8 mouse cellular contexts compared by ENCODE assay signal in the genomic region with DNA sequence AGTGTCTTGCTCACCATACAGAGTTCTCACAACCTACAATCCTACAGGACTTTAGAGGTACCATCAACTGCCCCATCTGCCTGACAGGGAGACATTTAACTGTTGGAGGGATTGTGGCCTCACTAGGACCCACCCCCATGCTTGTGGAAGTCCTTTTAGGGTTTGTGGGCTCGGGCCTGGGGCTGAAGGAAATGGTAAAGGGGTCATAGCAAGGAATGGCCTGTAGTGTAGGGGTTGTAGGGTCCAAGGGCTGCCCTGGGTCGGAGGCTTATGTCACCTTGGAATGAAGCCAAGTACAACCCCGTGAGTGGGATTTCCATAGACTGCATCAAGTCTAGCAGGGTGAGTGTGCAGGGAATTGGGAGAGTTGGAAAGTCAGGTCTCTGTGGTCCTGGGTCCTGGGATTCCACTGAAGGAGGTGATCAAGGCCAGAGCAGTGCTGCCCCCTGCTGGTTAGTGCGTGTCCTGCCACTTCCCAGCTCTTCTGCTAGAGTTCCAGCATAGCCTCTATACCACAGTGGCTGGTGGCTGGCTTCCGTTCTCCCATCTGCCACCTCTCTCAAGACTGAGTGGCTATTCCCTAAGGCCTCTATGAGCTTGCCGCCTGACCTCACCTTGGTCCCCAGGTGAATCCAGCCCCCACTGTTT. TPM values are rescaled to one million over a fixed set of nuclear protein-coding genes. Genes with fewer than 3 reads are reported as not detected.
DNase-seq lines count a peak whose midpoint lies in the region; ATAC-seq and TF ChIP-seq lines count a peak whose summit lies in the region.

No protein-coding gene starts in this region.

- ATAC-seq in midbrain, embryonic 11.5 days (ENCODE audit: low FRiP score) = peak; percentile 41; the same call in 1 of the 2 replicates
- no peak for ATAC-seq in midbrain, embryonic 15.5 days (replicated peaks)
- 0 out of 2 replicates have a peak, but pooled peaks have one; percentile 9 for ATAC-seq in intestine, embryonic 16.5 days
- no peak for ATAC-seq in liver, embryonic 13.5 days (ENCODE audit: low read depth)
- no peak for ATAC-seq in activated CD4-positive, CD25-positive, alpha-beta regulatory T cell, adult 4 months

- H3K4me1 ChIP-seq in midbrain, embryonic 11.5 days (ENCODE audit: control insufficient read depth, insufficient read depth, low read length) = no peaks in the 10 kb centered on the region
- H3K4me1 ChIP-seq in midbrain, embryonic 15.5 days = no peaks in the 10 kb centered on the region; the same call in 1 of the 2 replicates
- peaks cover 18% of the 10 kb centered on the region; the same call in 1 of the 2 replicates for H3K4me1 ChIP-seq in intestine, embryonic 16.5 days (ENCODE audit: control insufficient read depth, insufficient read depth, low read length)
- no peaks in the 10 kb centered on the region for H3K4me1 ChIP-seq in liver, embryonic 13.5 days (replicated peaks)
- peaks cover 5% of the 10 kb centered on the region; the same call in 1 of the 2 replicates for H3K4me1 ChIP-seq in small intestine, adult 2 months (ENCODE audit: control insufficient read depth, insufficient read depth, insufficient read length, low read length)

- no peaks in the 10 kb centered on the region for H3K27me3 ChIP-seq in midbrain, embryonic 11.5 days (ENCODE audit: control insufficient read depth, insufficient read depth, low read length)
- no peaks in the 10 kb centered on the region for H3K27me3 ChIP-seq in midbrain, embryonic 15.5 days (replicated peaks)
- H3K27me3 ChIP-seq in intestine, embryonic 16.5 days (replicated peaks; ENCODE audit: control insufficient read depth, insufficient read depth, low read length) = no peaks in the 10 kb centered on the region
- no peaks in the 10 kb centered on the region for H3K27me3 ChIP-seq in liver, embryonic 13.5 days
- H3K27me3 ChIP-seq in small intestine, adult 2 months (ENCODE audit: control insufficient read depth, insufficient read depth, low read length) = no peaks in the 10 kb centered on the region

- peak; percentile 93 for TF ChIP-seq CTCF in small intestine, adult 2 months (IDR thresholded peaks at IDR 0.05; ENCODE audit: extremely low read depth, insufficient read length, insufficient replicate concordance, low read depth, low read length)

- peak; percentile 95 for DNase-seq in midbrain, embryonic 11.5 days (ENCODE audit: low spot score, missing footprints)
- peak; percentile 81 for DNase-seq in adipocyte (ENCODE audit: low spot score)
- DNase-seq in embryo, embryonic 10 days (ENCODE audit: low spot score) = peak; percentile 91
- peak; percentile 31 for DNase-seq in liver, embryonic 13.5 days

- no peak overlapping the region for H3K27ac ChIP-seq in midbrain, embryonic 11.5 days (ENCODE audit: low read depth, low read length)
- no peak overlapping the region for H3K27ac ChIP-seq in midbrain, embryonic 15.5 days
- H3K27ac ChIP-seq in intestine, embryonic 16.5 days (ENCODE audit: low read length) = no peak overlapping the region
- H3K27ac ChIP-seq in liver, embryonic 13.5 days = no peak overlapping the region
- no peak overlapping the region for H3K27ac ChIP-seq in small intestine, adult 2 months (ENCODE audit: insufficient read depth, low read depth, low read length)

- H3K4me2 ChIP-seq in midbrain, embryonic 11.5 days = no peak overlapping the region
- H3K4me2 ChIP-seq in midbrain, embryonic 15.5 days = no peak overlapping the region
- no peak overlapping the region for H3K4me2 ChIP-seq in intestine, embryonic 16.5 days (ENCODE audit: low read depth, low read length)
- no peak overlapping the region for H3K4me2 ChIP-seq in liver, embryonic 13.5 days

- TF ChIP-seq POLR2A in small intestine, adult 2 months (IDR thresholded peaks at IDR 0.05; ENCODE audit: low read depth, low read length) = no peak

- H3K9ac ChIP-seq in midbrain, embryonic 11.5 days (ENCODE audit: low read length) = no peak overlapping the region
- H3K9ac ChIP-seq in midbrain, embryonic 15.5 days = no peak overlapping the region
- H3K9ac ChIP-seq in intestine, embryonic 16.5 days (ENCODE audit: low read depth, low read length) = no peak overlapping the region
- H3K9ac ChIP-seq in liver, embryonic 13.5 days = no peak overlapping the region

- no peaks in the 10 kb centered on the region for H3K36me3 ChIP-seq in midbrain, embryonic 11.5 days (ENCODE audit: control insufficient read depth, insufficient read depth, low read length)
- H3K36me3 ChIP-seq in midbrain, embryonic 15.5 days (replicated peaks) = no peaks in the 10 kb centered on the region
- peaks cover 15% of the 10 kb centered on the region for H3K36me3 ChIP-seq in intestine, embryonic 16.5 days (ENCODE audit: control insufficient read depth, insufficient read depth, low read length)
- H3K36me3 ChIP-seq in liver, embryonic 13.5 days = 0 out of 2 replicates have a peak, but pooled peaks cover 7% of the 10 kb centered on the region
- H3K36me3 ChIP-seq in small intestine, adult 2 months (ENCODE audit: control insufficient read depth, insufficient read depth, low read length) = peaks cover 38% of the 10 kb centered on the region

- 50% methylated on average over 6 of the region's 6 CpGs for WGBS in midbrain, embryonic 11.5 days
- 47% methylated on average over 6 of the region's 6 CpGs for WGBS in midbrain, embryonic 15.5 days
- 53% methylated on average over 6 of the region's 6 CpGs for WGBS in intestine, embryonic 16.5 days
- 32% methylated on average over 6 of the region's 6 CpGs for WGBS in liver, embryonic 13.5 days (ENCODE audit: insufficient replicate concordance)
- 48% methylated on average over 6 of the region's 6 CpGs for WGBS in small intestine, adult 2 months

- H3K9me3 ChIP-seq in midbrain, embryonic 11.5 days (ENCODE audit: control insufficient read depth, low read length) = no peaks in the 10 kb centered on the region
- H3K9me3 ChIP-seq in midbrain, embryonic 15.5 days = no peaks in the 10 kb centered on the region
- no peaks in the 10 kb centered on the region for H3K9me3 ChIP-seq in intestine, embryonic 16.5 days (ENCODE audit: control insufficient read depth, low read length)
- H3K9me3 ChIP-seq in liver, embryonic 13.5 days (replicated peaks) = no peaks in the 10 kb centered on the region

- no peak overlapping the region for H3K4me3 ChIP-seq in midbrain, embryonic 11.5 days (ENCODE audit: low read depth, low read length)
- no peak overlapping the region for H3K4me3 ChIP-seq in midbrain, embryonic 15.5 days
- no peak overlapping the region for H3K4me3 ChIP-seq in intestine, embryonic 16.5 days (ENCODE audit: low read length)
- H3K4me3 ChIP-seq in liver, embryonic 13.5 days (replicated peaks) = no peak overlapping the region
- no peak overlapping the region for H3K4me3 ChIP-seq in small intestine, adult 2 months (ENCODE audit: low read depth, low read length)

RNA-seq across cellular contexts. Expression of a gene that starts 19.6 kb away (rescaled TPM):
- 1.1 and 1.7 TPM in 2 replicates for polyA plus RNA-seq in midbrain, embryonic 11.5 days (2014; fragmentation: Nextera tagmentation; extraction: Ambion mirVana)
- polyA plus RNA-seq in midbrain, embryonic 15.5 days (2015; fragmentation: Nextera tagmentation; extraction: Ambion mirVana) = 0.59 and 0.73 TPM in 2 replicates
- 14.3 and 16.3 TPM in 2 replicates for polyA plus RNA-seq in intestine, embryonic 16.5 days (2015; fragmentation: Nextera tagmentation; extraction: Ambion mirVana)
- polyA plus RNA-seq in liver, embryonic 13.5 days (2015; fragmentation: Nextera tagmentation; extraction: Ambion mirVana) = 0.54 and 0.58 TPM in 2 replicates
- polyA plus RNA-seq in small intestine, adult 2 months (2012; rRNA removed) = 4.2 and 6.3 TPM in 2 replicates
- polyA plus RNA-seq in activated CD4-positive, CD25-positive, alpha-beta regulatory T cell, adult 4 months (2017; shearing (Covaris generic)) = not detected

RNA-seq across cellular contexts. Expression of a gene that starts 30.9 kb away (rescaled TPM):
- polyA plus RNA-seq in midbrain, embryonic 11.5 days (2014; fragmentation: Nextera tagmentation; extraction: Ambion mirVana) = 7.3 and 10.9 TPM in 2 replicates
- polyA plus RNA-seq in midbrain, embryonic 15.5 days (2015; fragmentation: Nextera tagmentation; extraction: Ambion mirVana) = 27.5 and 27.7 TPM in 2 replicates
- polyA plus RNA-seq in intestine, embryonic 16.5 days (2015; fragmentation: Nextera tagmentation; extraction: Ambion mirVana) = 69.1 and 81.3 TPM in 2 replicates
- polyA plus RNA-seq in liver, embryonic 13.5 days (2015; fragmentation: Nextera tagmentation; extraction: Ambion mirVana) = 7.6 and 7.8 TPM in 2 replicates
- polyA plus RNA-seq in small intestine, adult 2 months (2012; rRNA removed) = 43.2 and 82.9 TPM in 2 replicates
- not detected for polyA plus RNA-seq in activated CD4-positive, CD25-positive, alpha-beta regulatory T cell, adult 4 months (2017; shearing (Covaris generic))

Comparison
In these comparisons a context has a peak if more than half of its experiments do, and no peak if none do; other contexts are left out.
1. ATAC-seq: peak in midbrain, embryonic 11.5 days (single experiment) and intestine, embryonic 16.5 days (single experiment); none in midbrain, embryonic 15.5 days (single experiment), liver, embryonic 13.5 days (single experiment) and activated CD4-positive, CD25-positive, alpha-beta regulatory T cell, adult 4 months (single experiment).
2. DNase-seq: peak in every context shown above with its lines; median percentile 95 in midbrain, embryonic 11.5 days; 91 in embryo, embryonic 10 days; 81 in adipocyte; 31 in liver, embryonic 13.5 days.